Mouse (Mus musculus) kidney, embryonic 16.5 days (tissue): ENCODE measurements around the gene Stbd1. TPM values are rescaled to one million over a fixed set of nuclear protein-coding genes. Genes with fewer than 3 reads are reported as not detected.

Source experiments
- ATAC-seq: fragments of 200-750 bp; cut with Nextera tagmentation; 2 replicates; pipeline ENCODE4 v1.8.0; 2017; ENCODE audit warnings: moderate TSS enrichment; ENCODE audit not compliant: low FRiP score, low TSS enrichment
- H3K27ac ChIP-seq: fragments of 300-500 bp; sonication (generic); 2 replicates; pipeline ENCODE4 v1.5.1; 2014; ENCODE audit warnings: low read length
- H3K27me3 ChIP-seq: fragments of 300-500 bp; sonication (generic); 2 replicates; pipeline ENCODE4 v1.6.1; 2014; ENCODE audit warnings: low read length, control low read depth, mixed read lengths; ENCODE audit not compliant: insufficient read depth
- H3K36me3 ChIP-seq: fragments of 300-500 bp; sonication (generic); 2 replicates; pipeline ENCODE4 v1.6.1; 2014; ENCODE audit warnings: low read length, control low read depth, mixed read lengths; ENCODE audit not compliant: insufficient read depth
- H3K4me1 ChIP-seq: fragments of 300-500 bp; sonication (generic); 2 replicates; pipeline ENCODE4 v1.6.1; 2014; ENCODE audit warnings: low read length, control low read depth, mixed read lengths; ENCODE audit not compliant: insufficient read depth
- H3K4me2 ChIP-seq: fragments of 300-500 bp; sonication (generic); replicated peaks from 2 replicates; pipeline ENCODE4 v1.6.1; 2014; ENCODE audit warnings: low read depth, low read length
- H3K4me3 ChIP-seq: fragments of 300-500 bp; sonication (generic); 2 replicates; pipeline ENCODE4 v1.5.1; 2014; ENCODE audit warnings: mild to moderate bottlenecking, low read length
- H3K9ac ChIP-seq: fragments of 300-500 bp; sonication (generic); replicated peaks from 2 replicates; pipeline ENCODE4 v1.6.1; 2014; ENCODE audit warnings: low read length
- H3K9me3 ChIP-seq: fragments of 300-500 bp; sonication (generic); 2 replicates; pipeline ENCODE4 v1.6.1; 2016; ENCODE audit warnings: low read length, control low read depth
- WGBS: fragments of 180-500 bp; shearing (Covaris S2); extraction: QIAGEN DNeasy Blood & Tissue Kit; methylation state at CpG from one replicate; pipeline ENCODE4 v1.1.7; 2014; 5-methylcytosine and 5-hydroxymethylcytosine counted together
- polyA plus RNA-seq: library from polyadenylated mRNA; unstranded; fragments of >200 nt; fragmentation: Nextera tagmentation; extraction: Ambion mirVana; gene quantifications from 2 replicates; pipeline ENCODE4 v1.2.1, GENCODE M21; 2015

Gene Stbd1
- polyA plus RNA-seq, 1 experiment from 2014 or later: 40.0 TPM

DNA sequence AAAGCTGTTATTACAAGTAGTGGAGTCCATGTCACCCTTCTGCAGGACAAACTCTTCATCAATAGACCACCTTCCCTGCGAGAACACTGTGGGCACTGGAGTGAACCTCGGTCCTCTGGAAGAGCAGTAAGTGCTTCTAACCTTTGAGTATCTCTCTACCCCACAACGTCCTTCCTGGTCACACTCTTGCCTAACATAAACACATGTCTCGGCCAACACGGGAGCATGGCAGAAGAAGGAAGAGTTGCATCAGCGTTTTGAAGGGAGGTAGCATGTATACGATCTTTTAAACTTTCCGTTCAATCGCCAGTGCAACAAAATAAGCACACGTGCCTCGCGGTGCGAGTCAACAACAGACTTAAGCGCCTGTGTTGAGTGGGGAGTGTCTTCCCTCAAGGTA is 23.3 kb upstream of the Stbd1 start:
- Histone ChIP-seq H3K4me2 (no peak overlapping the region), H3K9me3 (no peaks in the 10 kb centered on the region), H3K27ac (no peak overlapping the region), H3K36me3 (no peaks in the 10 kb centered on the region), H3K9ac (no peak overlapping the region), H3K4me3 (no peak overlapping the region), H3K4me1 (no peaks in the 10 kb centered on the region), H3K27me3 (no peaks in the 10 kb centered on the region)
- WGBS: 84% methylated on average over 14 of the region's 14 CpGs
- ATAC-seq: no peak

DNA sequence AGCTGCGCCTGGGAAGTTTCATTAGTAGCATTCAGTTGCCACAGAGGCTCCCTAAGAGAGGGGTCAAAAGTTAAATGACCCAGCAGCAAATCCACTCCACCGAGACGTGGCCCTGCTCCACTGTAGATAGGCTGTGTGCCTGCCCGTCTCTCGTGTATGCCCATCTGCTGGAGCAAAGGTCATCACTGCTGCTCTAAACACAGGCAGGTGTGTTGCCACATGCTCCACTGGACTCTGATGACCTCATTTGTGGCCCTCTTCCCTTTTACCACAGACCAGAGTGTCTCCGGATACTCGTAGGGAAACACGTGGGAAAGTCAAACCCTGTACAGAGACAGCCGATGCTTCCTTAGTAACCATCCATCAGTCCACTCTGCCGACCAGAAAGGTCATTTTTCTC is 16.9 kb upstream of the Stbd1 start:
- no peaks in the 10 kb centered on the region for H3K9me3 ChIP-seq
- no peaks in the 10 kb centered on the region for H3K27me3 ChIP-seq
- no peak overlapping the region for H3K9ac ChIP-seq
- H3K4me2 ChIP-seq: no peak overlapping the region
- H3K4me1 ChIP-seq: no peaks in the 10 kb centered on the region
- H3K27ac ChIP-seq: no peak overlapping the region
- no peak overlapping the region for H3K4me3 ChIP-seq
- 37% methylated on average over 10 of the region's 10 CpGs for WGBS
- ATAC-seq: no peak
- H3K36me3 ChIP-seq: no peaks in the 10 kb centered on the region

DNA sequence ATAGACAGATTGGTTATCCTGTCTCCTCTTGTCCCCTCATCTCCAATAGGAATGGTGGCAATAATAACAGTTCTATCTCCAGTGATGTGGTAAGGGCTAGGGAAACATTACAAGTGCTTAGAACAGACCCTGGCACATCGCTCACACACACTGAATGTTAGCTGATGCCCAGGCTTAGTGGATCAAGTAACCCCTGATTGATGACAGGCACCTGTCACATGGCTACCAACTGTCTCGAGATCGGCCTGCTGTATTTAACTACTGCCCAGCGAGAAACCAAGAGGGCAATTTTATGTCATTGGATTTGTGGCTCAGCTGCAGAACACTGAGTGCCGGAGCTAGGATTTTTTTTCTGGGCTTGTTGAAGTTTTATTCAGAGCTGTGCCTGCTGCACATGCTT is 7.8 kb upstream of the Stbd1 start:
- no peak overlapping the region for H3K4me2 ChIP-seq
- no peak for ATAC-seq
- no peaks in the 10 kb centered on the region for H3K4me1 ChIP-seq
- no peaks in the 10 kb centered on the region for H3K27me3 ChIP-seq
- no peak overlapping the region for H3K27ac ChIP-seq
- H3K4me3 ChIP-seq: no peak overlapping the region
- no peaks in the 10 kb centered on the region for H3K36me3 ChIP-seq
- H3K9ac ChIP-seq: no peak overlapping the region
- H3K9me3 ChIP-seq: no peaks in the 10 kb centered on the region
- WGBS: 68% methylated on average over 5 of the region's 5 CpGs

DNA sequence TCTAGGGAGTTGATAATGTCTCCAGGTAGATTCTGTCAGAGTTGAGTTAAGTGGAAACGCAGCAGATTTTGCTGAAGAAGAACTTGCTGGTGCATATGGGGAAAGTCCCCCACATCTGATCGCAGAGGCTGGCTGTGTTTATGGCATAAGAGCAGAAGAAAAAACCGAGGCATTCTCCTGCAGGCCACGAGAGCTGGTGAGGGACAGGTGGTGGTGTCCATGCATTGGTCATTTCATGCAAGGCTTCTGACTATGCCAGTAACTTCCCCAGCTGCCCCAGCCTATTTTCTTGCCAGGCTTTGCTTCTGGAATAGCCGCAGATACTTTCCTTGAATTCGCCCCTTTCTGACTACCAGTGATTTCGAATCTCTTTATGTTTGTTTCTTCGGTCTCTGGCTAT is 6.0 kb upstream of the Stbd1 start:
- no peaks in the 10 kb centered on the region for H3K36me3 ChIP-seq
- H3K9ac ChIP-seq: no peak overlapping the region
- 90% methylated on average over 8 of the region's 8 CpGs for WGBS
- no peaks in the 10 kb centered on the region for H3K9me3 ChIP-seq
- H3K27me3 ChIP-seq: no peaks in the 10 kb centered on the region
- no peak overlapping the region for H3K27ac ChIP-seq
- H3K4me2 ChIP-seq: no peak overlapping the region
- no peak for ATAC-seq
- no peak overlapping the region for H3K4me3 ChIP-seq
- no peaks in the 10 kb centered on the region for H3K4me1 ChIP-seq

DNA sequence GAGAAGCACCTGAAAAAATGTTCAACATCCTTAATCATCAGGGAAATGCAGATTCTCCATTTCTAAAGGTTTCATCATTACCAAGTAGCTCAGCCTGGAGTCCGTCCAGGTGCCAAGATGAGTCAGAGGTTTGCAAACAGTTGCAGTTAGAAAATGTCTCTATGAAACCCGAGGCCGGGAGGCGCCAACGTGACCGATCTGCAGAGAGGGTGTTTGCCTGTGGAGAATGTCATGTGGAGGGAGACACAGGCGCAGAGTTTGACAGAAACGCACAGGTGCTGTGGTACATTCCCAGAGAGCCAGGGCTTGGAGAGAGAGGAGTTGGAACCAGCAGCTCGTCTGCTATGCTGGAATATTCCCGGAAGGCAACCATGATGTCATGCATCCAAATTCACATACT is 3.8 kb upstream of the Stbd1 start:
- no peak overlapping the region for H3K9ac ChIP-seq
- H3K27me3 ChIP-seq: no peaks in the 10 kb centered on the region
- no peak overlapping the region for H3K4me3 ChIP-seq
- no peak for ATAC-seq
- no peak overlapping the region for H3K27ac ChIP-seq
- H3K4me1 ChIP-seq: peaks cover 9% of the 10 kb centered on the region; the same call in 1 of the 2 replicates
- no peaks in the 10 kb centered on the region for H3K36me3 ChIP-seq
- H3K9me3 ChIP-seq: no peaks in the 10 kb centered on the region
- WGBS: 76% methylated on average over 10 of the region's 10 CpGs
- H3K4me2 ChIP-seq: no peak overlapping the region

DNA sequence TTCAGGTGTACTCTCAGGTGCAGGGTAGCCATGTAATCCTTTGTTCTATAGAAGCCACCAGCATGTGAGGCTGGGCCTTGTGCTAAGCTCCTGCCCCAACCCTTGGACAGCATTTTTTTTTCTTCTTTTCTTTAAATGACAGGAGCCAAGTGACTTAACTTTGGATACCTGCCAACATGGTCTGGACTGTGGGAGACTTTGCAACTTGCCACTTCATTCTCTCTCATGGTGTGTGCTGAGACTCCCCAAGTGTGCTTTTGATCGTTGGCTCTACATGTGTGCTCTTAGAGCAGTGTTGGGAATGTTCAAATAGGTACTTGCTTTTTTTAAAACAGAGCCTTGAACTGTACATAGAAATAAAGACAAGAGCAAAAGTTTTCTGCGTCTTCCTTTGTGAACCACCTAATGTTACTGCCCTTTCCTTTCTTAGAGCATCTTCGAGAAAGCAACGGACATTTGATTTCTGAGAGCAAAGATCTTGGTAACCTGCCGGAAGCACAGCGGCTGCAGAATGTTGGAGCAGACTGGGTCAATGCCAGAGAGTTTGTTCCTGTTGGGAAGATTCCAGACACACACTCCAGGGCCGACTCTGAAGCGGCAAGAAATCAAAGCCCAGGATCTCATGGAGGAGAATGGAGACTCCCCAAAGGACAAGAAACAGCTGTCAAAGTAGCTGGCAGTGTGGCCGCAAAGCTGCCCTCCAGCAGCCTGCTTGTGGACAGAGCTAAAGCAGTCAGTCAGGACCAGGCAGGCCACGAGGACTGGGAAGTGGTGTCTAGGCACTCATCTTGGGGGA is 1.8 kb downstream of the Stbd1 start:
- Histone ChIP-seq H3K4me2 (peak overlapping the region; percentile 93), H3K27ac (peak overlapping the region; percentile 3; the same call in 1 of the 2 replicates), H3K36me3 (no peaks in the 10 kb centered on the region), H3K4me3 (peak overlapping the region; percentile 82; the same call in 1 of the 2 replicates), H3K27me3 (no peaks in the 10 kb centered on the region), H3K4me1 (peaks cover 11% of the 10 kb centered on the region; the same call in 1 of the 2 replicates), H3K9me3 (no peaks in the 10 kb centered on the region), H3K9ac (no peak overlapping the region)
- 47% methylated on average over 10 of the region's 10 CpGs for WGBS
- ATAC-seq: peak; percentile 14; the same call in 1 of the 2 replicates

DNA sequence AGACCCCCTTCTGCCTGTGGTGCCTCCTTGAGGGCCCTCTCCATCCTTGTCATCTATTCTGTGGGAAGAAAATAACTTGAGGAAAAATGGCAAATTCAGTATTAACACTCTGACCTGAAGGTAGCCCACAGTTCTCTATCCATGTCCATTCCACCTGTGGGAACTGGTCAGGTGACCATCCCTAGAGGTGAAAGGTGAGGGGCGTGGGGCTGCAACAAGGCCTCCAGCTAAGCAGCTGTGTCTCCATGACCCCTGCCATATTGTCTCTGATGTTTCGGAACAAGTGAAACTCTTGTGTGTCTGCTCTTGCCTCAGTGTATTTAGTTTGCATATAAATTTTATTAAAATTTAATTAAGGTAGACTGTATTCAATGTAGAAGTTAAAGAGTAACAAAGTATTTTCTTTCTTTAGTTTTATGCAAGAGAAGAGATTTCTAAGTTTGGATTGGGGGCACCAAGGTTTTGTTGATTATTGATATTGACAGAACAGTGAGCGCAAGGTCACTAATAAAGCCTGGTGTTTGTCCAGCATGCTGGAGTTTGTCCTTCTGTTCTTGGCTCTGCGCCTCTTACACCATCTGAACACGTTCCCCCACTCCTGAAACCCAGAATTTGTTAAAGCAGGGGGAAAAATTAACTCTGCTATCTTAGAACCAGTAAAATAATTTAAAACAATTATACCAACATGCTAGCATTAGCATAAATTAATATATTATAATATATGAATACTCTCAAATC is 4.8 kb downstream of the Stbd1 start:
- H3K4me1 ChIP-seq: peaks cover 9% of the 10 kb centered on the region; the same call in 1 of the 2 replicates
- no peaks in the 10 kb centered on the region for H3K36me3 ChIP-seq
- H3K27me3 ChIP-seq: no peaks in the 10 kb centered on the region
- H3K9me3 ChIP-seq: no peaks in the 10 kb centered on the region
- H3K9ac ChIP-seq: no peak overlapping the region
- 80% methylated on average over 5 of the region's 5 CpGs for WGBS
- ATAC-seq: no peak
- no peak overlapping the region for H3K4me2 ChIP-seq
- no peak overlapping the region for H3K4me3 ChIP-seq
- no peak overlapping the region for H3K27ac ChIP-seq

DNA sequence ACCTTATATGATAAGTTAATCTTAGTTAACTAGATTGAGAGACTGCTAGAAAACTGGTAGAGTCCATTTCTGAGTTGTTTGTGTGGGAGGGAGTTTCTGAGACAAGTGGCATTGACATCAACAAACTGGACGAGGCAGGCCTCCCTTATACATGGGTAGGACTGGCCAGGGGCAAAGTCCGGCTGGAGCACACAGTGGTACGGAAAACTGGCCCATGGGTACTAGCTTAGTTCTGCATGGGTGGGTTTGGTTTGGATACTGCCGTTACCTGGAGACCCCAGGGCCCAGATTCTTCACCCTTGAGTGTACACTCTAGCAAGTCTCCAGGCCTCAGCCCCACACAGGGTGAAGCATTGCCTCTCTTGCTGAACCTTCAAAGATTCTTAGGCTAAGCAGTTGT is 9.9 kb downstream of the Stbd1 start:
- Histone ChIP-seq H3K9ac (no peak overlapping the region), H3K4me3 (no peak overlapping the region), H3K4me1 (no peaks in the 10 kb centered on the region), H3K36me3 (no peaks in the 10 kb centered on the region), H3K9me3 (no peaks in the 10 kb centered on the region), H3K4me2 (no peak overlapping the region), H3K27ac (no peak overlapping the region), H3K27me3 (no peaks in the 10 kb centered on the region)
- WGBS: 66% methylated on average over 4 of the region's 4 CpGs
- ATAC-seq: peak; percentile 27; the same call in 1 of the 2 replicates

DNA sequence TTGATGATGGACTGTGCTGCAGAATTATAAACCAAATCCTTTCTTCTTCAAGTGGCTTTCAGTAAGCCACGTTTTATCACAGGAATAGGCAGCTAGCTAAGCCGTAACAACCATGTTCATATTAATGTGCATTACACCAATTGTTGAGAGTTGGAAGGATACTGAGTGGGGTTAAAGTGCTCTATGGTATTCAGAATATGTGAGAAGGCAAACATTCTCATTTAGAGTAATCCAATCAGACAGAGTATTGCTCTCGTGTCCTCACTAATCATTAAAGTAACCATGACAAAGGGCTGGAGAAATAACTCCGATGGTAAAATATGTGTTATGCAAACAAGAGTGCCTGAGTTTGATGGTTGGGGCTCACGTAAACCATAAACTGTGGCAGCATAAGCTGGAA is 19.0 kb downstream of the Stbd1 start:
- no peaks in the 10 kb centered on the region for H3K36me3 ChIP-seq
- no peaks in the 10 kb centered on the region for H3K4me1 ChIP-seq
- H3K4me2 ChIP-seq: no peak overlapping the region
- H3K4me3 ChIP-seq: no peak overlapping the region
- H3K9me3 ChIP-seq: no peaks in the 10 kb centered on the region
- no peak for ATAC-seq
- H3K9ac ChIP-seq: no peak overlapping the region
- H3K27ac ChIP-seq: no peak overlapping the region
- H3K27me3 ChIP-seq: no peaks in the 10 kb centered on the region
- 62% methylated on average over 5 of the region's 5 CpGs for WGBS

DNA sequence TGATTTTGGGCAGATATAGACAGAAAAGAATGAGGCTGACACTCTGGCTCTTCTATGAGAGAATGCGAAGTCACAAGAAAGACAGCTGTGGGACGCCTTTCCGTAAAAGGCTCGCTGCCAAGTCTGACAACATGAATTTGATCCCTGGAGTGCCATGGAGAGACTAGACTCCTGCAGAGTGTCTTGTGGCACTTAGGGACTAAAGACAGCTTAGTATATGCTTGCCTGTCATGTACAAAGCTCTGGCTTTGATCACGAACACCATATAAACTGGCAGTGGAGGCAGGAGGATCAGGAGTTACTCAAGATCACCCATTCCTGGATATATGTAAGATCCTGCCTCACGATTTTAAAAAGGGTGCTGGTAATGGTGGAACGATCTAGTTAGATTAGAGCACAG is 25.1 kb downstream of the Stbd1 start:
- no peaks in the 10 kb centered on the region for H3K4me1 ChIP-seq
- H3K9ac ChIP-seq: no peak overlapping the region
- WGBS: 82% methylated on average over 7 of the region's 7 CpGs
- H3K27me3 ChIP-seq: no peaks in the 10 kb centered on the region
- no peaks in the 10 kb centered on the region for H3K36me3 ChIP-seq
- no peak for ATAC-seq
- no peak overlapping the region for H3K4me3 ChIP-seq
- H3K4me2 ChIP-seq: no peak overlapping the region
- no peaks in the 10 kb centered on the region for H3K9me3 ChIP-seq
- H3K27ac ChIP-seq: no peak overlapping the region
